Mouse (Mus musculus) regulatory T cell (primary cell): Measurements from ENCODE around the gene Dgcr6.

ENCODE experiments used
- in situ Hi-C: fragments of 300-600 bp; cut with MboI, MseI; formaldehyde crosslinking; loops from one replicate; pipeline ENCODE4 v1.15.1; 2025; ENCODE audit warnings: high pct_unique_total_duplicates

The Dgcr6 gene

GRCm38 (mm10) chr16:18119031-18119730 is 66.5 kb downstream of the Dgcr6 start:
- in situ Hi-C loops = no loop called here
